ENCODE assay signal across 8 mouse cellular contexts in the genomic region with DNA sequence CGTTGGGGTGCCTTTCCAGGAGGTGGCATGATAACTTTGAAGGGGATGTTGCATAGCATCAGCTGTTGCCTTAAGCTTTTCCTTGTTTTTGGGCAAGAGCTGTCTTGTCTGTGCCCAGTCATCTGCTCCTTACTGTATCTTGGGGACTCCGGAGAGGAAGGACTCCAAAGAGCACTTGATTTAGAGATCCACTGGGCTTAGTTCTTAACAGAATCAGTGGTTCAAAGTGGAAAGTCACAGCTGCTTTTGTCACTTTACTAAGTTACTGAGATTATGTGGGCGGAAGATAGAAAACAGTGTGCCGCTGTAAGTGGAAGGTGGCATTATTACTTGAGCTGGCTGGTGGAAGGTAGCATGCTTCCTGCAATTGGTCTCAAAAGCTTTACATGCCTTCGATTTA. TPM values are rescaled to one million over a fixed set of nuclear protein-coding genes. Genes with fewer than 3 reads are reported as not detected.
DNase-seq lines count a peak whose midpoint lies in the region; TF ChIP-seq lines count a peak whose summit lies in the region.

No protein-coding gene starts in this region.

- H3K4me3 ChIP-seq in left cerebral cortex, adult 2 months: peak overlapping the region; percentile 87
- peak overlapping the region; percentile 75 for H3K4me3 ChIP-seq in cortical plate, adult 2 months (ENCODE audit: insufficient read depth, low read length)

- peaks cover 4% of the 10 kb centered on the region; the same call in 1 of the 2 replicates for H3K4me1 ChIP-seq in cortical plate, adult 2 months (ENCODE audit: control insufficient read depth, insufficient read depth, low read length)

- intact Hi-C loops in left cerebral cortex, adult 2 months (cut with DNase I): loop anchor here (5.0 to 10.0 kb wide), 4 partner anchors 240 to 872 kb away; no protein-coding TSS in a partner anchor
- intact Hi-C loops in left cerebral cortex, postnatal 14 days (cut with DNase I): loop anchor here (5.0 to 10.0 kb wide), 4 partner anchors 53 to 502 kb away; no protein-coding TSS in a partner anchor

- H3K27ac ChIP-seq in left cerebral cortex, adult 2 months: no peak overlapping the region
- no peak overlapping the region for H3K27ac ChIP-seq in cortical plate, adult 2 months (ENCODE audit: insufficient read depth, low read length)

- DNase-seq in left cerebral cortex, adult 2 months (ENCODE audit: extremely low spot score in 1 of 2, low spot score in 2 of 2): no peak
- DNase-seq in left cerebral cortex, postnatal 14 days (ENCODE audit: low spot score in 2 of 2): no peak
- DNase-seq in induced T-regulatory cell, adult 2 months (ENCODE audit: low read depth): peak; percentile 79
- peak; percentile 75 for DNase-seq in naive thymus-derived CD4-positive, alpha-beta T cell, adult 2 months (ENCODE audit: low read depth)
- DNase-seq in adrenal gland, adult 2 months: no peak
- DNase-seq in layer of hippocampus, adult 9-10 months (ENCODE audit: low spot score): no peak
- no peak for DNase-seq in urinary bladder, postnatal 4 days (ENCODE audit: low spot score in 2 of 2)

- no peak for TF ChIP-seq CTCF in left cerebral cortex, adult 2 months (IDR thresholded peaks at IDR 0.05)
- TF ChIP-seq CTCF in cortical plate, adult 2 months (IDR thresholded peaks at IDR 0.05; ENCODE audit: extremely low read depth, insufficient read depth, low read length): no peak

- TF ChIP-seq POLR2A in cortical plate, adult 2 months (IDR thresholded peaks at IDR 0.05; ENCODE audit: extremely low read depth, insufficient read depth, low read length): no peak

RNA-seq across cellular contexts. Expression of a gene that starts 5.2 kb away (rescaled TPM):
- 10 to 100 TPM; 34.8 to 34.9 TPM for total RNA-seq in left cerebral cortex, adult 2 months (2021)
- total RNA-seq in left cerebral cortex, postnatal 14 days (2021): 10 to 100 TPM; 40.8 to 42.3 TPM
- 18.2 TPM in 2 replicates for polyA plus RNA-seq in cortical plate, adult 2 months (2012; rRNA removed)
- 10 to 100 TPM; 22.7 to 47.1 TPM for total RNA-seq in adrenal gland, adult 2 months (2021)
- 5.5 and 6.3 TPM in 2 replicates for polyA plus RNA-seq in adrenal gland, adult 2 months (2012; rRNA removed)

Comparison
In these comparisons a context has a peak if more than half of its experiments do, and no peak if none do; other contexts are left out.
1. DNase-seq: peak in induced T-regulatory cell, adult 2 months (single experiment) and naive thymus-derived CD4-positive, alpha-beta T cell, adult 2 months (single experiment); none in left cerebral cortex, adult 2 months (0 of 2), left cerebral cortex, postnatal 14 days (0 of 2), adrenal gland, adult 2 months (single experiment), layer of hippocampus, adult 9-10 months (single experiment) and urinary bladder, postnatal 4 days (0 of 2).